Mouse (Mus musculus) embryonic stem cell, embryonic (primary cell): ENCODE data around the gene 1700008O03Rik.

Experiments used
- CTCF ChIA-PET, 4 experiments: fragments of 300-600 bp in 2 of 4; fragments of 350-600 bp in 2 of 4; sonication (Branson Sonifier 250); formaldehyde crosslinking; loops; one replicate each; lab custom pipeline; 2022; ENCODE audit warnings: inconsistent platforms in 2 of 4; lab: Charles Lee
- POLR2A ChIA-PET, 4 experiments: fragments of 300-600 bp in 2 of 4; fragments of 350-600 bp in 2 of 4; sonication (Branson Sonifier 250); formaldehyde crosslinking; loops; one replicate each; lab custom pipeline; 2022; ENCODE audit warnings: antibody characterized with exemption in 4 of 4, inconsistent platforms in 1 of 4; lab: Charles Lee

The 1700008O03Rik gene

DNA sequence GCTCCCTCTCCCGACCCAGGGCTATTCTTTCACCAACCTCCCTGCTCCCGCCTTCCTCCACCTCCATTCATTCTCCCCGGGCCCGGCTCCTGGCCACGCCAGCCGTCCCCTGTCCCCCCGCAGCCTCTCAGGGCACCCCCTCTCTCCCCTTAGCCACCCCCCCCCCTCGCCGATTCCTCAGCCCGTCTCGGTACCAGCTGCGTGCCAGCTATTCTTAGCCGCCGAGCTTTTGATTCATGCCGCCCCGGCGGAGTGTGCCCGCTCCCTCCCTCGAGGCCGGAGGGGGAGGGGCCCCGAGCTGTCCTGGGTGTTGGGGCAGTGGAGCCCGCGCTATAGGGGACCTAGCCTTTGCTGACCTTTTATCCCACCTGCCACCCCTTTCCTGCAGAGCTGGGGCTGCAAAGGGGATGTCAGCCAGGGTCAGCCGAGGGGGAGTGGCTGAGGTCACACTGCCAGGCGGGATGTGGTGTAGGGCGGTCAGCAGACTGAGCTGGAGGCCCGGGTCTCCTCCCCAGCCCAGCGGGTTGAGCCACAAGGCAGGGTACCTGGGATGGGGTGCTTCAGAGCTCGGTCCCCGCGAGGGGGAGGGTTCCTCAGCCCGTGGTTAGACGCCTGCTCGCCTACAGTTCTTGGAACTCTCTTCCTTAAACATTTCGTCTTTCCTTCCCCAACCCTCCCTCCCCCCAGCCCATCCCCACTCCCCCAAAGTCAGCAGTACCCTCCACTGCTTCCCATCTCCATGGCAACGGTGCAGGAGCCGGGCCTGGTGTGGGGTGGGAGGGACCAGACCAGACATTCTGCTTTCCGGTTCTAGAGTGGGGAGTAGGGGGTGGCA lies 74.5 kb downstream of the 1700008O03Rik start:
- ChIA-PET CTCF (interaction anchor here (0.6 to 3.0 kb wide), 11 partner anchors 34 to 965 kb away, joined by 3 to 12 read pairs (median 5); partner anchors contain the start of gene Kcnc3 (in 1 of the 4)), POLR2A (interaction anchor here in 2 of 4 experiments (0.6 to 2.0 kb wide), 23 partner anchors 12 to 704 kb away, joined by 3 to 10 read pairs (median 3); partner anchors contain the start of gene Klk11 (in 1 of the 2))

DNA sequence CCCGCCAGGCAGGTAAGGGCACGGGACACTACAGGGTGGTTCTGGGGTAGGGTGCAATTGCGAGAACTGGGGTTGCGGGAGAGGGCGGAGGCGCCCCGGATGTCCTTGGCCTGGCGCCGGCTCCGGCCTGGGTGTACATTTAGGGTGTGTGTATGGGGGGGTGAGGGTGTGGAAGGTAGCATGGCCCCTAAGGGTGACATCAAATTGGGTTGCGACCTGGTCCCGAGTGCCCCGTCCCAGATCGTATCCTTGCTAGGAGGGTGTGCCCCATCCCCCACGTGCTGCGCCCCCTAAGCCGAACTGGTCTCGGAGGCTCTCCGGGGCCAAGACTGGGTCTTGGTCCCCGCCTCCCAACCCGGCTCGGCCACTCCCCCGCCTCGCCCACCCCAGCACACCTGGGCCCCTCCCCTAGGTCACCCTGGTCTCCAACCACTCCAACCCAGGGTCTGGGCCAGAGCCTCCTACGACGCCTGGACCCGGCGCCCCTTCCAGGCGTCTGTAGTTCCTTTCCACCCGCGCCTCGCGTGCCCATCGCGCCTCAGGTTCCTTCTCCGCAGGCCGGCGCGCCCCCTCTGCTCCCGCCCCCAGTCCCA lies 75.2 kb downstream of the 1700008O03Rik start:
- ChIA-PET CTCF (interaction anchor here in 3 of 4 experiments (0.6 to 3.0 kb wide), 6 partner anchors 33 to 965 kb away, joined by 3 to 12 read pairs (median 6); no protein-coding TSS in a partner anchor), POLR2A (interaction anchor here in 2 of 4 experiments (0.8 to 1.9 kb wide), 13 partner anchors 12 to 176 kb away, joined by 3 to 10 read pairs (median 3); no protein-coding TSS in a partner anchor)
